Mouse (Mus musculus) kidney, postnatal 0 days (tissue): ENCODE measurements around the gene Zfp316. TPM values are rescaled to one million over a fixed set of nuclear protein-coding genes. Genes with fewer than 3 reads are reported as not detected.

Experiments used
- ATAC-seq: fragments of 200-750 bp; cut with Nextera tagmentation; replicated peaks from 2 replicates; pipeline ENCODE4 v1.8.0; 2017; ENCODE audit warnings: low read depth, moderate number of reproducible peaks, moderate TSS enrichment, moderate library complexity; ENCODE audit not compliant: low FRiP score
- DNase-seq: peaks from one replicate; pipeline ENCODE4 v3.0.0-alpha.2; 2016; ENCODE audit warnings: low spot score
- H3K27ac ChIP-seq: fragments of 300-500 bp; sonication (generic); 2 replicates; pipeline ENCODE4 v1.5.1; 2014; ENCODE audit warnings: mild to moderate bottlenecking
- H3K27me3 ChIP-seq: fragments of 300-500 bp; sonication (generic); 2 replicates; pipeline ENCODE4 v1.6.1; 2014; ENCODE audit warnings: low read length, mixed read lengths; ENCODE audit not compliant: insufficient read depth
- H3K36me3 ChIP-seq: fragments of 300-500 bp; sonication (generic); 2 replicates; pipeline ENCODE4 v1.6.1; 2014; ENCODE audit warnings: low read length, mixed read lengths; ENCODE audit not compliant: insufficient read depth
- H3K4me1 ChIP-seq: fragments of 300-500 bp; sonication (generic); replicated peaks from 2 replicates; pipeline ENCODE4 v1.6.1; 2014; ENCODE audit warnings: antibody characterized with exemption, low read length, mixed read lengths; ENCODE audit not compliant: insufficient read depth
- H3K4me2 ChIP-seq: fragments of 300-500 bp; sonication (generic); 2 replicates; pipeline ENCODE4 v1.6.1; 2014; ENCODE audit warnings: mild to moderate bottlenecking, low read length, moderate library complexity, mixed read lengths
- H3K4me3 ChIP-seq: fragments of 300-500 bp; sonication (generic); replicated peaks from 2 replicates; pipeline ENCODE4 v1.5.1; 2014; ENCODE audit warnings: low read depth, low read length
- H3K9ac ChIP-seq: fragments of 300-500 bp; sonication (generic); 2 replicates; pipeline ENCODE4 v1.6.1; 2014; ENCODE audit warnings: low read depth, low read length
- H3K9me3 ChIP-seq: fragments of 300-500 bp; sonication (generic); replicated peaks from 2 replicates; pipeline ENCODE4 v1.6.1; 2016; ENCODE audit warnings: low read length, inconsistent platforms, mixed read lengths
- CTCF ChIP-seq: IDR thresholded peaks from 2 replicates; pipeline ENCODE4 v1.5.1; 2016; ENCODE audit warnings: antibody characterized with exemption, low read depth, mild to moderate bottlenecking, moderate library complexity
- WGBS: fragments of 180-500 bp; shearing (Covaris S2); extraction: QIAGEN DNeasy Blood & Tissue Kit; methylation state at CpG from one replicate; pipeline ENCODE4 v1.1.7; 2014; 5-methylcytosine and 5-hydroxymethylcytosine counted together
- polyA plus RNA-seq: library from polyadenylated mRNA; unstranded; fragments of >200 nt; fragmentation: Nextera tagmentation; extraction: Ambion mirVana; gene quantifications from 2 replicates; pipeline ENCODE4 v1.2.1, GENCODE M21; 2015

Gene Zfp316
- polyA plus RNA-seq = 3.1 and 3.4 TPM in 2 replicates

DNA sequence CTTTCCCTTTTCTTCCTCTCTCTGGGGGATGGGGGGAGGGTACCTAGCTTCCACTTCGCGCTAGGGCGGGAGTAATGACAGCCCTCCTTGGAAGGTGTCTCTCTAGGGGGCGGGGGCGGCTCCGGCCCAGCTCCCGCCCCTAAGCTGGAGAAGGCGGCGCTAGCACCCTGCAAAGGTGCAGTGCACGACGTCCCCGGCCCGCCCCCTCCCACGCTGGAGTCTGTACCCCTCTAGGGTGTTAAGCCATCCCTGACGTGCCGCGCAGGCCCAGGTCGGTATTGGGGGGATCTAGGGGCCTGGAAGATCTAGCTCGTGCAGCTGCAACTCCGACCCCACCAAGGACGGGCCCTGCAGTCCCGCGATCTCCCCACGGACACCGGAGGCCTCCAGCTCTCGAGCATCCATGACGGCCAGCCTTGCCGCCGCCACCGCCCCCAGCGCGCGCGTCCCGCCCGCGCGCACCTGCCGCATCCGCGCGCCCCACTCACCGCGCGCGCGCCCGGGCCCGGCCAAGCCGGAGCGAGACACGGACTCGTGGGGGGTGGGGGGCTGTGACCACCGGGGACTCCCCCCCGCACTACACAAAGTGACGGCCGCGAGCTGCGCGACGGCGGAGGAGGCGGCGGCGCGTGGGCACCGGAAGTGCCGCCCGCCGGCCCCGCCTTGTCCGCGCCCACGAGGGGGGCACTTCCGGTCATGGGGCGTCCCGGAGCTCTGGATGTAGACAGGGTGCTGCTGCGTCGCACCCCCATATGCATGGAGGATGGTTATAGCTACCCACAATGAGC lies at the start of gene Zfp316:
Zfp316 (minus strand) TSS at position 660 of the 788 bp plus-strand sequence.
- under 1% methylated on average over 69 of the region's 79 CpGs for WGBS
- peak within 1 kb of the TSS; percentile 81 for H3K27ac ChIP-seq
- 0 out of 2 replicates have a peak, but pooled peaks have one; percentile 4 for TF ChIP-seq CTCF

DNA sequence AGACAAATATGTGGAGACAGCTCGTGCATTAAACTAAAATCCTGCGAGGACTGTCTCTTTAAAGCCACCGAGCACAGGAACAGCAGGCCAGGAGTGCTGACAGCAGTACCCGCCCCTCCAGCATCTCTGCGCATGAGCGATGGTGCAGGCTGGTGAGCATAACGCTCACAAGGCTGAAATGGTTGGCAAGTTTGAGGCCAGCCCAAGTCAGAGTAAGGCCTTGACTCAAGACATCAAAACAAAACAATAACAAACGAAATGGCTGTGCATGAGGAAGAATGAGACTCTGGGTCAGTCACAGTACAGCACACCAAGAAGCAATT lies 47.4 kb upstream of the Zfp316 start:
- no peak for TF ChIP-seq CTCF
- DNase-seq = no peak
- Histone ChIP-seq H3K27me3 (no peaks in the 10 kb centered on the region), H3K9me3 (no peaks in the 10 kb centered on the region), H3K4me3 (no peak overlapping the region), H3K9ac (no peak overlapping the region), H3K36me3 (peaks cover 35% of the 10 kb centered on the region), H3K4me2 (no peak overlapping the region), H3K27ac (no peak overlapping the region), H3K4me1 (peaks cover 8% of the 10 kb centered on the region; the same call in 1 of the 2 replicates)
- 63% methylated on average over 8 of the region's 8 CpGs for WGBS
- no peak for ATAC-seq

More for the DNA sequence above, at the start of gene Zfp316:
- H3K9me3 ChIP-seq = no peaks in the 10 kb centered on the region
- no peaks in the 10 kb centered on the region for H3K27me3 ChIP-seq
- H3K4me2 ChIP-seq = peak within 1 kb of the TSS; percentile 96
- H3K4me1 ChIP-seq = no peaks in the 10 kb centered on the region; the same call in 1 of the 2 replicates
- H3K36me3 ChIP-seq = no peaks in the 10 kb centered on the region
- ATAC-seq (peak; percentile 85), DNase-seq (peak; percentile 73)
- peak within 1 kb of the TSS; percentile 97 for H3K4me3 ChIP-seq
- peak within 1 kb of the TSS; percentile 88 for H3K9ac ChIP-seq

DNA sequence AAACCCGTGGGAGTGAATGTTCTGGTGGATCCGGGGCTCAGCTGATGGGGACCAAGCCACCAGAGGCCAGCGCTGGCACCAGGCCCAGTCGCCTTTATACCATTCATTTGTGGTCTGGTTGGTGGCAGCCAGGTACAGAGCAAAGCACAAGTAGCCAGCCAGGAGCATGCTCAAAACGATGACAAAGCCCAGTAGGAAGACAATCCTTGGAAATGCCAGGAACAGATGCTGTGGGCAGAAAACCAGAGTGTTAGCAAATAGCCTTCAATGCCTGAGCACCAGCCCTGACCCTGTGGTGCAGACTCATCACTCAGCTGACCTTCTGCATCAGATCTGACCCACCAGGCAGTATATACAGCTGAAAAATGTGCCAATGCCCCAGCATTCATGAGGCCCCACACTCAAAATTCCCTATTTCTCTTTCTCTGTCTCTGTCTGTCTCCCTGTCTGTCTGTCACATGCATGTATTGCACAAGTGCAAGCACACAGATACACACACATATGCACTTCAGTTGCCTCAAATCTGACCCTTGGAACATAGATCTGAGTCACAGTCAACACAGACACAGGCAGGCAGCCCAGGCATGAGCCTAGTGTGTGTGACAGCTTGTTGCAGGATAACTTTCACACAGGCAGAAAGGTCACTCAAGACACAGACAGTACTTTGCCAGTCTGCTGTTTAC lies 46.9 kb upstream of the Zfp316 start:
- Histone ChIP-seq H3K4me3 (no peak overlapping the region), H3K27me3 (no peaks in the 10 kb centered on the region), H3K9ac (no peak overlapping the region), H3K36me3 (peaks cover 31% of the 10 kb centered on the region; the same call in 1 of the 2 replicates), H3K9me3 (no peaks in the 10 kb centered on the region), H3K4me2 (no peak overlapping the region), H3K27ac (no peak overlapping the region), H3K4me1 (peaks cover 8% of the 10 kb centered on the region; the same call in 1 of the 2 replicates)
- TF ChIP-seq CTCF = no peak
- DNase-seq (no peak), ATAC-seq (no peak)
- 86% methylated on average over 5 of the region's 5 CpGs for WGBS

DNA sequence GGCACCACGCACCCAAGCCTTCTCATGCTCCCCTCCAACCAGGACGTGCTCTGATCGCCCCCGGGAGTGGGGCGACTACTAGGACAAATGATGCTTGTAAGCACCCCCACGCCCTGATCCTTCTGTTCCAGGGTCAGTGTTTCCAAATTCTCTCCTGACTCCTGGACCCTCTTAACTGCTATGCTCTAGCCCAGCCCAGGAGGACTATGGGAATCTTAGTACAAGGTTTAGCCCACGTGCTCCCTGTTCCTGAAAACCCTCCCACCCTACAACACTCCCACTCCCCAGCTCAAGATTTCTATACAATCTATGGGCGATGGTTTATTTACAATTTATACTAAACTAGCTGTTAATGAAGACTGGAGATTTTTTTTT lies 45.7 kb upstream of the Zfp316 start:
- H3K4me3 ChIP-seq = peak overlapping the region; percentile 60
- H3K27ac ChIP-seq = no peak overlapping the region
- no peak; the same call in 1 of the 2 replicates for ATAC-seq
- peak overlapping the region; percentile 93; the same call in 1 of the 2 replicates for H3K9ac ChIP-seq
- peaks cover 8% of the 10 kb centered on the region; the same call in 1 of the 2 replicates for H3K4me1 ChIP-seq
- DNase-seq = peak; percentile 28
- TF ChIP-seq CTCF = no peak
- H3K36me3 ChIP-seq = peaks cover 36% of the 10 kb centered on the region
- H3K9me3 ChIP-seq = no peaks in the 10 kb centered on the region
- no peaks in the 10 kb centered on the region for H3K27me3 ChIP-seq
- H3K4me2 ChIP-seq = peak overlapping the region; percentile 81
- 13% methylated on average over 8 of the region's 8 CpGs for WGBS

DNA sequence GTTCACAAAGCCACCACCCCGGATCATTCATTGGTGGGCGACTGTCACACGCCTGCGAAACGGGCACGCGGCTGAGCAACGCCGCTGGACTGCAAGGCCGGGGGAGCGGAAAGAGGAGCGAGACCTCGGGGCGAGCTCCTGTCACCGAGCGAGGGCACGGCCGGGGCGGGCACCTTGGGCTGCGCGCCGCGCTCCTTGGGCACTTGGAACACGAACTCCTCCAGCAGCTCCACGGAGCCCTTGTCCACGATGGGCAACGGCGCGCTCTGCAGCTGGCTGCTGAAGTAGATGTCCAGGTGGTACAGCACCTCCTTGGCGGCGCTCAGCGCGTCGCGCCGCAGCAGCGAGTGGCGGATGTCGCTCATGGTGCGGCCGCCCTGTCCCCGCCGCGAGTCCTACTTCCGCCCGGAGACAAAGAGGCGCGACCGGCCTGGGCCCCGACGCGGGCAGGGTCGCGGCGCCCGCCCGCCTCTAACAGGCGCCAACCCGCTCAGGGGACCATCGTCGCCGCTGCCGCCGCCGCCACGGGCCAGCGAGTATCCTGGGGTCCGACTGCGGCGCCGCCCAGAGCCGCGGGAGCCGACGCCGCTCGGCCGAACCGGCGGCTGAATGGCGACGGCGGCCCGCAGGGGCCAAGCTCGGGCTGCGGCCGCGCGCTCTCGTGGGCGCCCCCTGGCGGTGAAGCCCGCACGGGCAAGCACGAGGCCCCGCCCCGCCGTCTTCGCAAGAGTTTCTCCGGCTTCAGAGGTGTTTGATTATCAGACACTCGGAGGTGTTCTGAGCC lies 45.1 kb upstream of the Zfp316 start, which contains the start of gene E130309D02Rik:
E130309D02Rik (minus strand) TSS at position 631 of the 784 bp plus-strand sequence.
- Histone ChIP-seq H3K9me3 (no peaks in the 10 kb centered on the region), H3K9ac (peak within 1 kb of the TSS; percentile 93), H3K36me3 (peaks cover 36% of the 10 kb centered on the region), H3K27ac (peak within 1 kb of the TSS; percentile 92), H3K4me3 (peak within 1 kb of the TSS; percentile 60), H3K4me2 (peak within 1 kb of the TSS; percentile 81), H3K27me3 (no peaks in the 10 kb centered on the region), H3K4me1 (peaks cover 8% of the 10 kb centered on the region; the same call in 1 of the 2 replicates)
- DNase-seq = peak; percentile 90
- ATAC-seq = peak; percentile 85
- peak; percentile 78 for TF ChIP-seq CTCF
- WGBS = under 1% methylated on average over 98 of the region's 101 CpGs
